Mouse (Mus musculus) small intestine, adult 2 months (tissue): Measurements from ENCODE around the gene Tmem125. TPM values are rescaled to one million over a fixed set of nuclear protein-coding genes. Genes with fewer than 3 reads are reported as not detected.
"Not testable (repeated sequence)": the region's sequence is repeated elsewhere in the genome, so short reads cannot be mapped to it uniquely, and the experiment has no call there.

Source experiments
- H3K27ac ChIP-seq: fragments of 200-500 bp; 2 replicates; pipeline ENCODE4 v1.5.1; 2012; ENCODE audit warnings: low read depth, low read length, control low read depth, inconsistent platforms; ENCODE audit not compliant: insufficient read depth
- H3K27me3 ChIP-seq: fragments of 200-500 bp; 2 replicates; pipeline ENCODE4 v1.6.1; 2012; ENCODE audit warnings: mild to moderate bottlenecking, moderate library complexity, low read length, inconsistent platforms; ENCODE audit not compliant: control insufficient read depth, insufficient read depth
- H3K36me3 ChIP-seq: fragments of 200-500 bp; 2 replicates; pipeline ENCODE4 v1.6.1; 2012; ENCODE audit warnings: mild to moderate bottlenecking, low read length, control low read depth, inconsistent platforms; ENCODE audit not compliant: control insufficient read depth, insufficient read depth
- H3K4me1 ChIP-seq: fragments of 200-500 bp; 2 replicates; pipeline ENCODE4 v1.6.1; 2012; ENCODE audit warnings: low read length, inconsistent platforms, mixed read lengths; ENCODE audit not compliant: control insufficient read depth, insufficient read depth, insufficient read length
- H3K4me3 ChIP-seq: fragments of 200-500 bp; 2 replicates; pipeline ENCODE4 v1.5.1; 2012; ENCODE audit warnings: low read depth, mild to moderate bottlenecking, control low read depth, inconsistent platforms, low read length, moderate library complexity
- CTCF ChIP-seq: fragments of 200-500 bp; IDR thresholded peaks from 2 replicates; pipeline ENCODE4 v1.5.1; 2012; ENCODE audit warnings: low read depth, mild to moderate bottlenecking, control low read depth, inconsistent platforms, low read length, moderate library complexity, mixed read lengths; ENCODE audit not compliant: insufficient replicate concordance, insufficient read length; ENCODE audit errors: extremely low read depth
- POLR2A ChIP-seq: fragments of 200-500 bp; IDR thresholded peaks from 2 replicates; pipeline ENCODE4 v1.6.1; 2012; ENCODE audit warnings: low read depth, mild to moderate bottlenecking, control low read depth, inconsistent platforms, low read length, moderate library complexity
- WGBS: fragments of 180-500 bp; shearing (Covaris S2); methylation state at CpG from one replicate; pipeline ENCODE4 v1.1.7; 2018; 5-methylcytosine and 5-hydroxymethylcytosine counted together
- polyA plus RNA-seq: library from polyadenylated mRNA; depleted of rRNA; stranded (reverse); fragments of >200 nt; gene quantifications from 2 replicates; pipeline ENCODE4 v1.2.3, GENCODE M21; 2012

The Tmem125 gene
- polyA plus RNA-seq, 1 experiment = 68.8 TPM

DNA sequence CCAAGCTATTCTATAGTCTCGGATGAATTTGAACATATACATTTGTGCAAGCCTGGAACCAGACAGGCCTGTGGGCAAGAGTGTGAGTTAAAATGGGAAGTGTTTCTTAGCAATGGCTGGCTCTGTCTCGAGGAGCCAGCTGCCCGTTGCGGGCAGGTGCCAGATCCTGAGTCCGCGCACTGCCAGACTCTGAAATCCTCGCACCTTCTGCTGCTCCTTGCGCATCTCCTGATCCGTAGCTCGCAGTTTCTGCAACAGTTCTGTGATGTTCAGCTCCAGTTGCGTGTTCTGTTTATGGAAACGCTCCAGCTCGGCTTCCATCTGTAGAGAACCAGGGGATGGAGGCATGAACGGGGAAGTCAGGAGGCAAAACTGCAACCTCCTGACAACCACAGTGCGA is 27.6 kb upstream of the Tmem125 start:
- H3K27me3 ChIP-seq = peaks cover 3% of the 10 kb centered on the region; the same call in 1 of the 2 replicates
- no peak overlapping the region for H3K27ac ChIP-seq
- no peaks in the 10 kb centered on the region for H3K36me3 ChIP-seq
- TF ChIP-seq POLR2A (no peak), CTCF (no peak)
- 74% methylated on average over 15 of the region's 15 CpGs for WGBS
- H3K4me1 ChIP-seq = peaks cover 12% of the 10 kb centered on the region; the same call in 1 of the 2 replicates
- no peak overlapping the region for H3K4me3 ChIP-seq

GRCm38 (mm10) chr4:118569320-118569719 is 25.5 kb upstream of the Tmem125 start:
- Histone ChIP-seq H3K36me3 (no peaks in the 10 kb centered on the region), H3K27me3 (no peaks in the 10 kb centered on the region; the same call in 1 of the 2 replicates), H3K4me3 (peak overlapping the region; percentile 4; the same call in 1 of the 2 replicates), H3K27ac (no peak overlapping the region), H3K4me1 (peaks cover 12% of the 10 kb centered on the region; the same call in 1 of the 2 replicates)
- WGBS = 49% methylated on average over 23 of the region's 23 CpGs
- TF ChIP-seq POLR2A (no peak), CTCF (no peak)

DNA sequence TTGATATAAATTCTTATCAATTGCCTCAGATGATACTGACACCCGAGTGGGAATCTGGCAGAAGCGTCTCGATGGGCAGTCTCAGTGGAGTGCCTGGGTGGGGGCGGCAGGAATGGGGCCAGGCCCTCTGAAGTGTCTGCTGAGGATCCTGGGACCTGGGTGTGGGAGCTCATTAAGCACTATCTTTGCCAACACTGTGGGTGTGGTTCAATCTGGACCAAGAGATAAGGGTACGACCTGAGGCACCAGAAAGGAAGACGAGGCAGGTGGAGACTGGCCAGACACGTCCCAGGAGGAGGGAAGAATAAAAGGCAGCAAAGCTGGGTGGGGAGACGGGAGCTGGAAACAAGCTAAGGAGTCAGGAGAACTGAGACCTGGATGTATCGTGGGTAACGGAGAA is 24.9 kb upstream of the Tmem125 start:
- Histone ChIP-seq H3K27ac (no peak overlapping the region), H3K4me1 (peaks cover 12% of the 10 kb centered on the region; the same call in 1 of the 2 replicates), H3K27me3 (no peaks in the 10 kb centered on the region; the same call in 1 of the 2 replicates), H3K36me3 (no peaks in the 10 kb centered on the region), H3K4me3 (no peak overlapping the region)
- 23% methylated on average over 10 of the region's 10 CpGs for WGBS
- no peak for TF ChIP-seq POLR2A
- no peak for TF ChIP-seq CTCF

GRCm38 (mm10) chr4:118566161-118566676 is 22.4 kb upstream of the Tmem125 start:
- no peaks in the 10 kb centered on the region for H3K27me3 ChIP-seq
- peaks cover 12% of the 10 kb centered on the region; the same call in 1 of the 2 replicates for H3K4me1 ChIP-seq
- no peak overlapping the region for H3K27ac ChIP-seq
- 26% methylated on average over 7 of the region's 7 CpGs for WGBS
- H3K36me3 ChIP-seq = no peaks in the 10 kb centered on the region
- H3K4me3 ChIP-seq = no peak overlapping the region
- TF ChIP-seq POLR2A (no peak), CTCF (peak; percentile 99; the same call in 1 of the 2 replicates)

DNA sequence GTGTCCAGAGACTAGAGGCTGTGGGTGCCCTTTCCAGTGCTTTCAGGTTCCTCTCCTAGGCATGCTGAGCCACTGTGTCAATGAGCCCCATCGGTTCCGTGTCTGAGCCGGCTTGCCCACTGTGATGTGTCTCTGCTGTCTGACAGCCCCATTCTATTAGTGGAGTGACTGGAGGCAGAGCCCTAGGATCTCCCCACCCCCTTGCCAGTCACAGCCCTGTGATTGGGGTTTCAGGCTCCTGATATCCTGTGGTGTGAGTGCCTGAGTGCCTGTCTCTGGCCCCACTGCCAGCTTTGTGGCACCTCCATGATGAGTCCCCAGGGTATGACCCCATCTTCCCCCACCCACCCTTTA is 21.1 kb upstream of the Tmem125 start:
- no peak overlapping the region for H3K27ac ChIP-seq
- H3K4me1 ChIP-seq = peaks cover 12% of the 10 kb centered on the region; the same call in 1 of the 2 replicates
- no peak overlapping the region for H3K4me3 ChIP-seq
- H3K27me3 ChIP-seq = no peaks in the 10 kb centered on the region
- no peaks in the 10 kb centered on the region for H3K36me3 ChIP-seq
- TF ChIP-seq CTCF = no peak
- TF ChIP-seq POLR2A = no peak
- WGBS = 58% methylated on average over 3 of the region's 3 CpGs

GRCm38 (mm10) chr4:118564062-118564925 is 20.4 kb upstream of the Tmem125 start:
- no peak overlapping the region for H3K27ac ChIP-seq
- 70% methylated on average over 13 of the region's 13 CpGs for WGBS
- TF ChIP-seq CTCF = no peak
- no peak overlapping the region for H3K4me3 ChIP-seq
- H3K27me3 ChIP-seq = no peaks in the 10 kb centered on the region
- H3K4me1 ChIP-seq = peaks cover 7% of the 10 kb centered on the region; the same call in 1 of the 2 replicates
- H3K36me3 ChIP-seq = no peaks in the 10 kb centered on the region

DNA sequence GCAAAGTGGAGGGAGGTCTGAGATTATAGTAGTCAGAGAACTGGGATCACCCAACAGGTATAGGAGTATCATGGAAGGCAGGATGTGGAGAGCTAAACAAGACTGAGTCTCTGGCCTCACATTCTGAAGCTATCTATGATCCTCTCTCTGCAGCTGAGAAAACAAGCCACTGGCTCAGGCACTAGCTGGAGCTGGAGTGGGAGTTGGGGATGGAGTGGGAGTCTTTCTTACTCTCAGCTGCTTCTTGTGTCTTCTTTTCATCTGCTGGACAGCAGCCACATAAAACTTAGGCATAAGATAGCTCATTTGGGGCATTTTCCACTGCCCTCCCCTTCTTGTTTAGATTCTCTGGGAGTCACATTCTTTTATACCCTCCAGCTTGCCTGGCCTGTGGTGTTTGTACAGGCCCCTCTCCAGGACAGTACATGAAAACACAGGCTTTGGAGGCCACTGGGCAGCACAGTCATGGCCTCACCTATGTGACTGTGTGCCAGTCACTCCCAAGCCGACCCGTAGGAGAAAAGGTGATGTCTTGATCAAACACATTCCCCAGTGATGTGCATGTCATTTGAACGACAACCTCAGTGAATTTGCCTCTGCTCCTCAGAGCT is 9.3 kb upstream of the Tmem125 start:
- Histone ChIP-seq H3K27me3 (no peaks in the 10 kb centered on the region), H3K4me3 (no peak overlapping the region), H3K27ac (no peak overlapping the region), H3K4me1 (no peaks in the 10 kb centered on the region), H3K36me3 (no peaks in the 10 kb centered on the region)
- TF ChIP-seq CTCF = no peak
- no peak for TF ChIP-seq POLR2A
- 48% methylated on average over 3 of the region's 3 CpGs for WGBS

GRCm38 (mm10) chr4:118548130-118548480 is 4.3 kb upstream of the Tmem125 start:
- H3K4me3 ChIP-seq, H3K27ac ChIP-seq, H3K27me3 ChIP-seq, H3K36me3 ChIP-seq, H3K4me1 ChIP-seq: not testable (repeated sequence)
- WGBS = 83% methylated on average over 10 of the region's 10 CpGs

DNA sequence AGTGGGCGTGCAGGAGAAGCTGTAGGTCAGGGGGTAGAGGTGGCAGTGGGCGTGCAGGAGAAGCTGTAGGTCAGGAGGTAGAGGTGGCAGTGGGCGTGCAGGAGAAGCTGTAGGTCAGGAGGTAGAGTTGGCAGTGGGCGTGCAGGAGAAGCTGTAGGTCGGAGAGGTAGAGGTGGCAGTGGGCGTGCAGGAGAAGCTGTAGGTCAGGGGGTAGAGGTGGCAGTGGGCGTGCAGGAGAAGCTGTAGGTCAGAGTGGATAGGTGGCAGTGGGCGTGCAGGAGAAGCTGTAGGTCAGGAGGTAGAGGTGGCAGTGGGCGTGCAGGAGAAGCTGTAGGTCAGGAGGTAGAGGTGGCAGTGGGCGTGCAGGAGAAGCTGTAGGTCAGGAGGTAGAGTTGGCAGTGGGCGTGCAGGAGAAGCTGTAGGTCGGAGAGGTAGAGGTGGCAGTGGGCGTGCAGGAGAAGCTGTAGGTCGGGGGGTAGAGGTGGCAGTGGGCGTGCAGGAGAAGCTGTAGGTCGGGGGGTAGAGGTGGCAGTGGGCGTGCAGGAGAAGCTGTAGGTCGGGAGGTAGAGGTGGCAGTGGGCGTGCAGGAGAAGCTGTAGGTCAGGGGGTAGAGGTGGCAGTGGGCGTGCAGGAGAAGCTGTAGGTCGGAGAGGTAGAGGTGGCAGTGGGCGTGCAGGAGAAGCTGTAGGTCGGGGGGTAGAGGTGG is 3.7 kb upstream of the Tmem125 start:
- H3K36me3 ChIP-seq, H3K4me1 ChIP-seq, H3K27ac ChIP-seq, H3K27me3 ChIP-seq, H3K4me3 ChIP-seq: not testable (repeated sequence)
- 85% methylated on average over 23 of the region's 23 CpGs for WGBS
